Mouse (Mus musculus) thymus, postnatal 14 days (tissue): Measurements from ENCODE around the gene Fcho1.

Experiments used
- DNase-seq: peaks from one replicate; pipeline ENCODE4 v3.0.0; 2021

The Fcho1 gene

DNA sequence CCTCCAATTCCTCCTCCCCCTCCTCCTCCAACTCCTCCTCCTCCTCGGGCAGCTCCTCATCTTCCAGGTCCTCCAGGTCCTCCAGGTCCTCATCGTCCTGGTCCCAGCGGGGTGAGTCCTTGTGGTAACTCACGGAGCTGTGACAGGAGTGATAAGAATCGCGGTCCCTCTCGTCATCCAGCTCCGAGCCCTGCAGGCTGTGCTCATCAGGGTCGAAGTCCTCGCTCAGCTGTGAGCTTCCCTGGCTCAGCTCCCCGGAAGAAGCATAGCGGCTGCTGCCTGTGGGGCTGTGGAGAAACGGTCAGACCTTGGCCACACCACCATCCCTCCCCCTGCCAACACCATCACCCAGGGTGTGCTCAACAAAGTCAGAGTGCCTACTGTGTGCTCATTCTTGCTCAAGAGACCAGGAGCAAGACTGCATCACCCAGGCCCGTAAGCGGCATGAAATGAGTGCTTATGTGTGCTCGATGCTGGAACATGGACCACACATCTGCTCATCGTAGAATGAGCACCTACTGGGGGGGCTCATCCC is 66.9 kb downstream of the Fcho1 start:
- no peak for DNase-seq
